Mouse (Mus musculus) large intestine, adult 2 months (tissue): ENCODE results near the gene Snx9. TPM values are rescaled to one million over a fixed set of nuclear protein-coding genes. Genes with fewer than 3 reads are reported as not detected.

Experiments used
- DNase-seq: peaks from one replicate; pipeline ENCODE4 v3.0.0-alpha.2; 2012; ENCODE audit warnings: low read depth, low spot score
- WGBS: fragments of 180-500 bp; shearing (Covaris S2); methylation state at CpG from one replicate; pipeline ENCODE4 v1.1.7; 2018; 5-methylcytosine and 5-hydroxymethylcytosine counted together
- polyA plus RNA-seq: library from polyadenylated mRNA; depleted of rRNA; stranded (reverse); fragments of >200 nt; gene quantifications from 2 replicates; pipeline ENCODE4 v1.2.3, GENCODE M21; 2012; rRNA removed

The Snx9 gene
- polyA plus RNA-seq = 42.8 and 75.3 TPM in 2 replicates

- WGBS = 1% methylated on average over 127 of the region's 131 CpGs
Observed at GRCm38 (mm10) chr17:5841128-5841942, at the start of gene Snx9. Gene Snx9, plus strand, starts transcription at chr17:5841329.

GRCm38 (mm10) chr17:5792164-5792791 lies 48.9 kb upstream of the Snx9 start:
- no peak for DNase-seq
- WGBS = 93% methylated on average over 12 of the region's 12 CpGs

More at GRCm38 (mm10) chr17:5841128-5841942, at the start of gene Snx9:
- DNase-seq = no peak

- 68% methylated on average over 4 of the region's 4 CpGs for WGBS
- DNase-seq = no peak
Observed at GRCm38 (mm10) chr17:5793593-5793992, 47.5 kb upstream of the Snx9 start.

GRCm38 (mm10) chr17:5794276-5794675 lies 46.9 kb upstream of the Snx9 start:
- 78% methylated on average over 5 of the region's 5 CpGs for WGBS
- DNase-seq = no peak

GRCm38 (mm10) chr17:5795369-5795768 lies 45.8 kb upstream of the Snx9 start:
- 47% methylated on average over 5 of the region's 5 CpGs for WGBS
- no peak for DNase-seq

- DNase-seq = peak; percentile 53
- WGBS = under 1% methylated on average over 5 of the region's 5 CpGs
Observed at GRCm38 (mm10) chr17:5795878-5796277, 45.3 kb upstream of the Snx9 start.

GRCm38 (mm10) chr17:5797124-5797760 lies 43.9 kb upstream of the Snx9 start:
- 59% methylated on average over 5 of the region's 5 CpGs for WGBS
- DNase-seq = no peak

- DNase-seq = no peak
- WGBS = 38% methylated on average over 13 of the region's 13 CpGs
Observed at GRCm38 (mm10) chr17:5798221-5798801, 42.8 kb upstream of the Snx9 start.

GRCm38 (mm10) chr17:5798900-5799299 lies 42.2 kb upstream of the Snx9 start:
- WGBS = 75% methylated on average over 5 of the region's 5 CpGs

GRCm38 (mm10) chr17:5799396-5800021 lies 41.6 kb upstream of the Snx9 start:
- 86% methylated on average over 17 of the region's 17 CpGs for WGBS
- no peak for DNase-seq

More at GRCm38 (mm10) chr17:5798900-5799299, 42.2 kb upstream of the Snx9 start:
- no peak for DNase-seq

- DNase-seq = no peak
- WGBS = 75% methylated on average over 2 of the region's 2 CpGs
Observed at GRCm38 (mm10) chr17:5800254-5800653, 40.9 kb upstream of the Snx9 start.

GRCm38 (mm10) chr17:5800824-5801560 lies 40.1 kb upstream of the Snx9 start:
- WGBS = 93% methylated on average over 7 of the region's 7 CpGs
- no peak for DNase-seq

- WGBS = 40% methylated on average over 17 of the region's 17 CpGs
- DNase-seq = no peak
Observed at GRCm38 (mm10) chr17:5801761-5802655, 39.1 kb upstream of the Snx9 start.

- 84% methylated on average over 5 of the region's 5 CpGs for WGBS
- no peak for DNase-seq
Observed at GRCm38 (mm10) chr17:5802656-5802955, 38.5 kb upstream of the Snx9 start.

GRCm38 (mm10) chr17:5803229-5804012 lies 37.7 kb upstream of the Snx9 start:
- no peak for DNase-seq
- 87% methylated on average over 10 of the region's 10 CpGs for WGBS

GRCm38 (mm10) chr17:5804370-5805150 lies 36.6 kb upstream of the Snx9 start:
- 61% methylated on average over 12 of the region's 12 CpGs for WGBS
- no peak for DNase-seq
